Mouse (Mus musculus) adrenal gland, adult (tissue): ENCODE data around the gene Arhgap19.
A peak's percentile ranks its signal among the peaks of the same experiment; 100 is the strongest.

Source experiments
- DNase-seq, 2 experiments: peaks; one replicate each; pipeline ENCODE4 v3.0.0; 2022 to 2023; ENCODE audit warnings: low spot score in 1 of 2; ENCODE audit not compliant: inconsistent age in 2 of 2

The Arhgap19 gene

GRCm38 (mm10) chr19:41803322-41803721 is 1.5 kb upstream of the Arhgap19 start:
- no peak for DNase-seq

- peak in 1 of 2 experiments; percentile 79 for DNase-seq
These were observed 683 bp downstream of the Arhgap19 start for GRCm38 (mm10) chr19:41800986-41801741.

- no peak for DNase-seq
These were observed 1.4 kb downstream of the Arhgap19 start for GRCm38 (mm10) chr19:41800451-41800850.

- DNase-seq: no peak
These were observed 4.3 kb downstream of the Arhgap19 start for GRCm38 (mm10) chr19:41797536-41797935.

GRCm38 (mm10) chr19:41796789-41797327 is 5.0 kb downstream of the Arhgap19 start:
- no peak for DNase-seq

- DNase-seq: peak in 1 of 2 experiments; percentile 44
These were observed 5.6 kb downstream of the Arhgap19 start for GRCm38 (mm10) chr19:41796148-41796760.

- no peak for DNase-seq
These were observed 6.9 kb downstream of the Arhgap19 start for GRCm38 (mm10) chr19:41794901-41795300.

GRCm38 (mm10) chr19:41794017-41794416 is 7.8 kb downstream of the Arhgap19 start:
- DNase-seq: no peak

- DNase-seq: no peak
These were observed 8.8 kb downstream of the Arhgap19 start for GRCm38 (mm10) chr19:41792934-41793486.

GRCm38 (mm10) chr19:41791384-41791783 is 10.5 kb downstream of the Arhgap19 start:
- no peak for DNase-seq

GRCm38 (mm10) chr19:41789110-41789961 is 12.5 kb downstream of the Arhgap19 start:
- no peak for DNase-seq

GRCm38 (mm10) chr19:41786896-41787295 is 15.0 kb downstream of the Arhgap19 start:
- DNase-seq: no peak

GRCm38 (mm10) chr19:41777514-41777913 is 24.3 kb downstream of the Arhgap19 start:
- peak in 1 of 2 experiments; percentile 58 for DNase-seq

GRCm38 (mm10) chr19:41768711-41769110 is 33.1 kb downstream of the Arhgap19 start:
- no peak for DNase-seq

- no peak for DNase-seq
These were observed 35.2 kb downstream of the Arhgap19 start for GRCm38 (mm10) chr19:41766628-41767027.

- DNase-seq: peak; percentile 83 to 96
These were observed 37.8 kb downstream of the Arhgap19 start for GRCm38 (mm10) chr19:41763870-41764660.

- peak in 1 of 2 experiments; percentile 53 for DNase-seq
These were observed 40.3 kb downstream of the Arhgap19 start for GRCm38 (mm10) chr19:41761529-41761928.

GRCm38 (mm10) chr19:41759765-41760164 is 42.1 kb downstream of the Arhgap19 start:
- peak; percentile 37 to 66 for DNase-seq

GRCm38 (mm10) chr19:41759270-41759669 is 42.6 kb downstream of the Arhgap19 start:
- DNase-seq: no peak

GRCm38 (mm10) chr19:41754760-41755159 is 47.1 kb downstream of the Arhgap19 start:
- no peak for DNase-seq
